Mouse (Mus musculus): ENCODE results near the gene Fam19a4.

GRCm38 (mm10) chr6:97101958-97102702, 41.9 kb upstream of the Fam19a4 start:
- no peak for TF ChIP-seq CTCF (IDR thresholded peaks at IDR 0.05; ENCODE audit: low read depth, low read length)
- TF ChIP-seq POLR2A (IDR thresholded peaks at IDR 0.05; ENCODE audit: borderline replicate concordance, low read depth, low read length): no peak
